Mouse (Mus musculus) kidney, adult 2 months (tissue): ENCODE data around the gene Lrrc4b. TPM values are rescaled to one million over a fixed set of nuclear protein-coding genes. Genes with fewer than 3 reads are reported as not detected.
A peak's percentile ranks its signal among the peaks of the same experiment; 100 is the strongest.

ENCODE experiments used
- DNase-seq: peaks from one replicate; pipeline ENCODE4 v3.0.0; 2021
- H3K27ac ChIP-seq: fragments of 200-500 bp; 2 replicates; pipeline ENCODE4 v1.5.1; 2012; ENCODE audit warnings: low read depth, low read length, control low read depth, inconsistent platforms; ENCODE audit not compliant: insufficient read depth
- H3K27me3 ChIP-seq: fragments of 200-500 bp; replicated peaks from 2 replicates; pipeline ENCODE4 v1.6.1; 2012; ENCODE audit warnings: mild to moderate bottlenecking, moderate library complexity, low read length, inconsistent platforms; ENCODE audit not compliant: control insufficient read depth, insufficient read depth
- H3K36me3 ChIP-seq: fragments of 200-500 bp; 2 replicates; pipeline ENCODE4 v1.6.1; 2012; ENCODE audit warnings: mild to moderate bottlenecking, moderate library complexity, low read length, inconsistent platforms; ENCODE audit not compliant: control insufficient read depth, insufficient read depth
- H3K4me1 ChIP-seq: fragments of 200-500 bp; 2 replicates; pipeline ENCODE4 v1.6.1; 2011; ENCODE audit warnings: low read length; ENCODE audit not compliant: control insufficient read depth, insufficient read depth
- H3K4me3 ChIP-seq: fragments of 200-500 bp; 2 replicates; pipeline ENCODE4 v1.5.1; 2011; ENCODE audit warnings: mild to moderate bottlenecking, low read depth, low read length, control low read depth; ENCODE audit not compliant: insufficient read depth
- CTCF ChIP-seq: fragments of 200-500 bp; conservative IDR thresholded peaks from 2 replicates; pipeline ENCODE4 v1.5.1; 2011; ENCODE audit warnings: low read depth, mild to moderate bottlenecking, control low read depth, low read length, moderate library complexity, mixed read lengths; ENCODE audit not compliant: insufficient read depth, insufficient read length
- POLR2A ChIP-seq: fragments of 200-500 bp; IDR thresholded peaks from one replicate; pipeline ENCODE4 v1.6.1; 2011; ENCODE audit warnings: low read depth, low read length, control low read depth
- WGBS: fragments of 180-500 bp; shearing (Covaris S2); methylation state at CpG from one replicate; pipeline ENCODE4 v1.1.7; 2018; 5-methylcytosine and 5-hydroxymethylcytosine counted together
- polyA plus RNA-seq: library from polyadenylated mRNA; depleted of rRNA; stranded (reverse); fragments of >200 nt; gene quantifications from 2 replicates; pipeline ENCODE4 v1.2.3, GENCODE M21; 2012

The Lrrc4b gene
- polyA plus RNA-seq, 1 experiment, result 0.52 TPM

- no peak for DNase-seq
- Histone ChIP-seq H3K36me3 (no peaks in the 10 kb centered on the region), H3K27me3 (no peaks in the 10 kb centered on the region), H3K4me3 (no peak overlapping the region), H3K27ac (no peak overlapping the region), H3K4me1 (no peaks in the 10 kb centered on the region)
- TF ChIP-seq CTCF, result no peak
- TF ChIP-seq POLR2A, result no peak
- WGBS, result 87% methylated on average over 17 of the region's 17 CpGs
Observed at GRCm38 (mm10) chr7:44393284-44393683, 35.5 kb upstream of the Lrrc4b start.

DNA sequence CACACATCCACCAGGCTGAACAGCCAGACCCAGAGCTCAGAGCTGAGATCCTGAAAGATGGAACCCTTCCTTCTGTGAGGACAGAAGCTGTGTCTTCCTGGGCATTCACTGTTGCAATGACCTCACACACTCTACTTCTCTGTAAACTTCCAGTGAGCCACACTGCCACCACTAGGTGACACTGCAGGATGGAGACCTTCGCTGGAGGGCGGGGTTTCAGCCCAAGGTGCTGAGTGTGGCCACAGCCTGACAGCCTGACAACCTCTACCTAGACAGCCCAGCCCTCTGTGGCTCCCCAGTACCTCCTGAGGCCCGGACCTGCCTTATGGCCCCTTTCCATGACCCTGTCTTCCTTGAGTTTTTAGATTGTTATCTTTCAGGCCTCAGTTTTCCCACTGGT, 30.2 kb upstream of the Lrrc4b start:
- Histone ChIP-seq H3K4me3 (no peak overlapping the region), H3K36me3 (no peaks in the 10 kb centered on the region), H3K4me1 (no peaks in the 10 kb centered on the region), H3K27me3 (no peaks in the 10 kb centered on the region), H3K27ac (no peak overlapping the region)
- TF ChIP-seq POLR2A (no peak), CTCF (peak; percentile 81)
- 23% methylated on average over 3 of the region's 3 CpGs for WGBS
- peak; percentile 63 for DNase-seq

DNA sequence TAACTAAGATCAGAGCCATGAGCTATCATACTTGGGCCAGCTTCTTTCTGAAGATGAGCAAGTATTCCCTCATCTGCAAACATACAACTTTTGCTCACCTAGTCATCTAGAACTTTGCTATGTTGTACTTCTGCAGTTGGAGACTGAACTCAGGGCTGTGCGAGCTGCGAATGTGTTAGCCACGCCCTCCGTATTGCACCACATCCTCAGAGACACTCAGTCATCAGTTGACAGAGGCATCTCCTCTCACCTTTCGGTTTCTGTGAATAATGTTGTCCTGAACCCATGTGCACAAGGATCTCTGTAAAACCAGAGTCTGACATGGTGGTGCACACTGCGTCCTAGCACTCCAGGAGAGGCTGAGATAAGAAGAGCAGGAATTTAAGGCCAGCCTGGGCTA, 27.1 kb upstream of the Lrrc4b start:
- DNase-seq, result no peak
- H3K36me3 ChIP-seq, result no peaks in the 10 kb centered on the region
- TF ChIP-seq CTCF (no peak), POLR2A (no peak)
- H3K27ac ChIP-seq, result no peak overlapping the region
- H3K4me1 ChIP-seq, result no peaks in the 10 kb centered on the region
- H3K4me3 ChIP-seq, result no peak overlapping the region
- H3K27me3 ChIP-seq, result no peaks in the 10 kb centered on the region
- 77% methylated on average over 6 of the region's 6 CpGs for WGBS

DNA sequence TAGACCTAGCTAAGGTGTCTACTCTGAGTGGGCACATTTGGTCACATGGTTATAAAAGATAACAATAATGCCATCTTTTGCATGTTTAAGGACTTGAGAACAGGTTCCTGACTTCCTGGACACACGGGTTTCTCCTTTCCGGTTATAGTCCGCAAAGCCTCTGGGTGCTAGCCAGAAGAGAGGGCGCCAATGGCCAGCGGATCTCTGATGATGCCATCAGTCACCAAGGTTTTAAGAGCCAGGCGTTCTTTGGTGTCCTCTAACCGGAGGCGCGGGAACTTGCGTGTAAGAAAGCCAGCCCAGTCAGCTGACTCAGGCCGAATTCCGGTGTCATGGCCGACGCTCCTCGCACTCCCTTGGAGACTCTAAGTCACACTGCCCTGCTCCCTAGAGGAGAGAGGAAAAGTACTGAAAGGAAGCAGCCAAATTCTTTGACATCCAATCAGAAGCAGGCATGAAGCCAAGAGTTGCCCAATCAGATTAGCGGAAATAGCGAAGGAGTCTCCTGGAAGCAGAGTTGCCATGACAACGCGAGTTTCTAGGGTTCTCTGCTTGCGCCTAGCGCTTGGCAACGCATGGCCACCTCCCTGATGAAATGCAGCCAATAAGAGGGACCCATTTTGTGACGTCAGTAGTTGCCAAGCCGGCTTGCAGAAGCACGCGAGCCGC, 23.3 kb upstream of the Lrrc4b start:
- 1% methylated on average over 27 of the region's 27 CpGs for WGBS

GRCm38 (mm10) chr7:44406015-44406355, 22.8 kb upstream of the Lrrc4b start:
- H3K4me3 ChIP-seq, result no peak overlapping the region
- H3K27ac ChIP-seq, result no peak overlapping the region
- TF ChIP-seq POLR2A, result no peak
- no peak for TF ChIP-seq CTCF
- H3K27me3 ChIP-seq, result no peaks in the 10 kb centered on the region
- no peaks in the 10 kb centered on the region for H3K4me1 ChIP-seq
- no peak for DNase-seq
- WGBS, result 5% methylated on average over 5 of the region's 5 CpGs
- H3K36me3 ChIP-seq, result no peaks in the 10 kb centered on the region

More for the DNA sequence above, 23.3 kb upstream of the Lrrc4b start:
- Histone ChIP-seq H3K4me3 (peak overlapping the region; percentile 37), H3K27me3 (no peaks in the 10 kb centered on the region), H3K36me3 (no peaks in the 10 kb centered on the region), H3K4me1 (no peaks in the 10 kb centered on the region), H3K27ac (no peak overlapping the region)
- peak; percentile 92 for DNase-seq
- no peak for TF ChIP-seq POLR2A
- TF ChIP-seq CTCF, result no peak

- no peak for DNase-seq
- H3K36me3 ChIP-seq, result no peaks in the 10 kb centered on the region
- no peak overlapping the region for H3K27ac ChIP-seq
- no peaks in the 10 kb centered on the region for H3K4me1 ChIP-seq
- TF ChIP-seq CTCF, result no peak
- no peaks in the 10 kb centered on the region for H3K27me3 ChIP-seq
- no peak overlapping the region for H3K4me3 ChIP-seq
- 87% methylated on average over 4 of the region's 4 CpGs for WGBS
Observed at GRCm38 (mm10) chr7:44411144-44411543, 17.7 kb upstream of the Lrrc4b start.

DNA sequence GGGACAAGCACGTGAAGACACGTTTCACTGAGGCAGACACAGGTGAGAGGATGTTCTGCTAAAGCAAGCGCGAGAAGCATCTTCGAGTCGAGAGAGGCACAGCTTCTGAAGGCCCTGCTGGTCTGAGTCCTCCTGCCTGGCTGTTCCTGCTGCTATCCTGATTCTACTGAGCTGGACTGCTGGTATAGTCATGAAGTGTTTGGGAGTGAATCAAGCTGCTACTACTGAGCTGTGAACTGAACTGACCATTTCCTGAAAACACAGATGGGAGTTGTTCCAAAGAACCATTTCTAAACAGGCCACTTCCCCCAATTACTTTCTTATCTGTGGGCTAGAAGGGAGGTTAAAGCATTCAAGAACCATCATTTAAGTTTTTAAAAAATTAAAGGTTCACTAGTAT, 15.5 kb upstream of the Lrrc4b start:
- TF ChIP-seq CTCF (no peak), POLR2A (no peak)
- DNase-seq, result no peak
- 78% methylated on average over 6 of the region's 6 CpGs for WGBS
- Histone ChIP-seq H3K4me1 (no peaks in the 10 kb centered on the region), H3K27ac (no peak overlapping the region), H3K4me3 (no peak overlapping the region), H3K36me3 (no peaks in the 10 kb centered on the region), H3K27me3 (no peaks in the 10 kb centered on the region)
